Mouse (Mus musculus): ENCODE results near the gene Gstt4. TPM values are rescaled to one million over a fixed set of nuclear protein-coding genes. Genes with fewer than 3 reads are reported as not detected.

Gstt4 gene
- polyA plus RNA-seq (2017; shearing (Covaris generic)) = not detected

DNA sequence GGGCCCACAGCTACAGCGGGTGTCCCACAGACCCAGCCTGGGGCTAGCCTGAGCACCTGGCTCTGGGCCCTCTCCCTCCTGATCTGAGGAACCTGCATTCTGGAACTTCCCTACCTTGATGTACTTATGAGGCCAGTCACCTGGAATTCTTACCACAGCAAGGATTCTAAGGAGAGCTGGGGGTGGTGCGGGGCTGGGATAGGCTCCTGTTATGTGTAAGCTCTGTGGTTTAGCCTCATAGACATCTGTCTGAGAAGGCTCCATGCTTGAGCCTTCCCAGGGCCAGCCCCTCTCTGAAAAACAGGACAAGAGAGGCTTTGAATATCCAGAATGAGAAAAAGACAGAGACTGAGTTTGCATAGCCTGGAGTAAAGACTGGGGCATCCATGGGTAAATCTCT, at the start of gene Gstt4:
Gene Gstt4 (minus strand): TSS at position 101 of the 400 bp plus-strand sequence.

DNA sequence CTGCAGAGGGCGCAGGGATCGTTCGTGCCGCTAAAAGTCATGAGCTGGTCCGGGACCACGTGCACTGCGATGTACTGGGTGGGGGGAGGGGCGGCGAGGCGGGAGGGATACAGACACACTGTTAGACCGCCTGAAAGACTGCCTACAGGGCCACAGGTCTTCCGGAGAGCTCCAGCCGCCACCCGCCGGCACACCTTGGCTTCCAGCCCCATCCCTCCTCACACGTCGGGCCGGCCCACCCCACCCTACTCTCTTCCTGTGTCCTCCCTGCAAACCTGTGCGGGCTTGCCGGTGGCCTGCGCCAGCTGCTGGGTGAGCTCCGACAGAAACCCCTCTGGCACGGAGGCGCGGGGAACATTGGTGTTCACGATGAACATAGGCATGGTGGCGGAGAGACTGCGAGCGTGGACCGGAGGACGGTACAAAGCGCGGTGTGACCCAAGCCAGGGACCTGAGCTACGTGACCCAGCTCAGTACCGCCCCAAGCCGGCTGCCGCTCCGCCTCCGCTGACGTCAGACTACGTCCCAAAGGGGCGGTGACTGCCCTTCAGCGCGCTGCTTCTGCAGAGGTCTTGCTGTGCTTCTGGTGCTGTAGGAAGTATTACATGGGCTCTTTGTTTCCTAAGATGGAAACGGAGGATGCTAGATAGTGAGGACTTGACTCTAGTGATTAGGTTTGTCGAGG, 37.6 kb upstream of the Gstt4 start, which contains the start of gene Mif:
Gene Mif (minus strand): TSS at position 455 of the 685 bp plus-strand sequence.

DNA sequence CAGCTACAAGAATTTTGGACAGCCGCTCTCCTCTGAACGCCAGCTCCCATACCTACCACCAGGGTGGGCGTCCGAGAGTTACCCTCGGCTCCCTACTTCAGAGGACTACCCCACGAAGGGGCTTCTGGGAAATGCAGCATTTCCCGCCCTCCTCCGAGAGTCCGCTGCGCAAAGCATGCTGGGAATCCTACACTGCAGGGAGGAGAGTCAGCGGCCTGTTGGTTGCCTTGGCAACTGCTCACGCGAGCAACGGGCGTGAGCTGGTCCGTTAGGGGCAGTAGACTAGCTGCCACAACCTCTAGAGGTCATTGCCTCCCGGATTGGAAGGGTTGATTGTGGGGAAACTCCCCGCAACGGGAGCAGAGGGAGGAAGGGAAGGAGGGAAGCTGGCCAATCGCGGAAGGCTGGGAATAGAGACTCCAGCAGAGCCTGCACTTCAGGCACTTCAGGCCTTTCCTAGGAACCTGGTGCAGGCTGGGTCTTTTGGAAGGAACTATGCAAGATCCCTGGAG, 15.0 kb upstream of the Gstt4 start, which contains the start of gene Gstt2:
Gene Gstt2 (minus strand): TSS at position 177 of the 512 bp plus-strand sequence.

DNA sequence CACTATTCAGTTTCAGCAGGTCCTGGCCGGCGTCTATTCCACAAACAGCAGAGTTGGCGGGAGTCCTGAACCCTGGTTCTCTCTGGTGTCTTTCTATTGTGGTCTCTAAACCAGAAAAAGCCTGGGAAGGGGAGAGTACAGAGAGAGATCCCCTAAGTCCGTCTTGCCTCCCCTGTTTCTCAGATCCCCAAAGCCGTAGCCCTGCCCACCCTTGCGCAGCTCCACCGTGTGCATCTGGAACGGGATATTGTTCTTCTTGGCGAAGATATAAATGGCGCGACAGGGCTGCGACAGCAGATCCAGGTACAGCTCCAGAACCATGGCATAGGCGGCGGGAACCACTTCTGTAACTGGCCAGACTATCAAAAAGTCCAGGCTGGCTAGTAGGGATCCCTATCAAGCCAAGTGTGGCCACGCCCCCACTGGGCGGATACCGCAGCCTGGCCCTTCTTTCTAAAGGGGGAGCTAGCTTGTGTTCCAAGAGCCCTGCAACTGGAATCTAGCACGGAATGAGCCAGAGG, 24.1 kb downstream of the Gstt4 start, which contains the start of gene Gstt1:
Gene Gstt1 (minus strand): TSS at position 409 of the 521 bp plus-strand sequence.

DNA sequence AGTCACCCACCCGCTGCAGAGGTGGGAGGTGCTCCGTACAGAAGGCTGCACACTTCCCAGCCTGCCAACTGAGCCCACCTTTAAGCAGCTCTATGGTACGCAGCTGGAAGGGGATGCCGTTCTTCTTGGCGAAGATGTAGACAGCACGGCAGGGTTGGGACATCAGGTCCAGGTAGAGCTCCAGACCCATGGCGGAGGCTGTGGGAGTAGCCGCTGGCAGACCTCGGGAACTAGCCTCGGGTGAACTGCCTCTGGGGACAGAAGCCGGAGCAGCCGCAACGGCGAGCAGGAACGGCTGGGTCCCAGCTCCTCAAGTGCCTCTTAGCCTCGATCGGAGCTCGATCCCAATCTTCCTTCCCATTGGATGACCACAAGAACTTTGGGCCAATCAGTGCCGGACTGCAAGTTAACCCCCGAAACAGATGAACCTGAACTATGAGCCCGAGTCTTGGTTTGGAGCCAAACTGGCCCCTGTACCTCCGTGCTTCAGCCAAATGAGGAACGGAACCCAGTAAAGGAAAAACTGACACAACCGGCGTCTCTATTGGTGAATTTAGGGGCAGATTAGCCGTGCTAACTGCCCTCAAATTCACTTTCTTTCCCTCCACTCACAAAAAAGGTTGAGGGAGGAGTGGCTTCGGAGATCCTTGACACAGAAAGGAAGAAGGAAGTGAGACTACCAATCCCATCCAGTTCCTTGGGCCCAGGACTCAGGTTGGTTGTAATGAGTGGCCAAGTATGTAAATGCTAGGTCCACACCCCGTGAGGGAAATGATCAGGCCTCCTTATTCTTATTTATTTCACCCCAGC, 41.4 kb downstream of the Gstt4 start, which contains the start of the genes Gm20441 and Gstt3:
Gene Gm20441 (minus strand): TSS at position 186 of the 810 bp plus-strand sequence.
Gene Gstt3 (minus strand): TSS at position 646 of the 810 bp plus-strand sequence.

DNA sequence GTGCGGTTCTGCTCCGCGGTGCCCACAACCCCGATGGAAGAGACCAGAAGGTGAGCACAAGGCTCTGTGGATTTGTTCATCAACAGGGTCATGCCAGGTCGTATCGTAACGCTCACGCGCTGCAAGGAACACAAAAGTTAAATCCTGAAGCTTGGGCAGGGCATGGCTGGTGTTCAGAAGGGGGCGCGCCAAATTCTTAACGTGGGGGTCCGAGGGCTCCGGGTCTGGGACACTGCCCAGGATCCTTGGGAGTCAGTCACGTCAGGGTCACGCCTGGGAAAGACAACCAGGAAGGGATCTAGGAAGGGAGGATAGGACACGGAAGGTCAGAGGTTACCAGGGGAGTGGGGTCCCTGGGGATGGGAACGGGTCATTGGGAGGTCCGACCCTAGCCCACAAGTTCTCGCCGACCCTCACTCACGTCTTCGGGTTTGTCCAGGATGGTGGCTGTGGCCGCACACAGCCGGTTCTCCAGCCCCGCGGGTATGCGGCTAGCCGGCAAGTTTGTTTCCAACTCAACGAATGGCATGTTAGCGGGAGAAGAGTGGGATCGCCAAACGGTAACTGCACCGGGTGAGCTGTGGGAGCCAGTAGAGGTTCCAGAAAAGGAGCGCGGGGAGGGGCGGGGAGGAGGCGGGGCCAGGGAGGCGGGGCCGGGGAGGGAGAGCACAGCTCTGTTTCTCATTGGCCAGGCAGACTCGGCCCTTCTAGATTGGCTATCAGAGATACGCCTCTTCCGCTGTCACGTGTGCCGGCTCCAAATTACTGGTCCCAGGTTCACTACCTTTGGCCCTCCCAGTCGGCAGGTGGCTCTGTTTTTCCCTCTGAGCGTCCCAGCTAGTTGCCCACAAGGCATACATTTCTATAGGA, 49.3 kb downstream of the Gstt4 start, which contains the start of gene Ddt:
Gene Ddt (minus strand): TSS at position 620 of the 870 bp plus-strand sequence.

Other genes starting within 250 kb of the Gstt4 start
- 1 to 10 TPM in 1 of 2 experiments, under 1 TPM in 1; 0.29 to 9.0 TPM for gene Ggt5, start 233.2 kb downstream of the Gstt4 start, polyA plus RNA-seq (2017; shearing (Covaris generic))
- gene Susd2, start 178.5 kb downstream of the Gstt4 start, polyA plus RNA-seq (2017; shearing (Covaris generic)) = 10 to 100 TPM in 1 of 2 experiments, 1 to 10 TPM in 1; 8.5 to 14.4 TPM
- 10 to 100 TPM; 33.3 to 46.4 TPM for gene Cabin1, start 58.2 kb downstream of the Gstt4 start, polyA plus RNA-seq (2017; shearing (Covaris generic))
- 10 to 100 TPM; 66.1 to 82.0 TPM for gene Ddt, start 49.1 kb downstream of the Gstt4 start, polyA plus RNA-seq (2017; shearing (Covaris generic))
- gene Gm20441, start 41.6 kb downstream of the Gstt4 start, polyA plus RNA-seq (2017; shearing (Covaris generic)) = not detected
- gene Gstt3, start 41.1 kb downstream of the Gstt4 start, polyA plus RNA-seq (2017; shearing (Covaris generic)) = 1 to 10 TPM; 2.9 to 7.2 TPM
- gene Gstt1, start 24.0 kb downstream of the Gstt4 start, polyA plus RNA-seq (2017; shearing (Covaris generic)) = 1 to 10 TPM in 1 of 2 experiments, under 1 TPM in 1; 0.25 to 1.1 TPM
- gene Gstt2, start 14.9 kb upstream of the Gstt4 start, polyA plus RNA-seq (2017; shearing (Covaris generic)) = 10 to 100 TPM; 58.4 to 77.2 TPM
- gene Mif, start 37.7 kb upstream of the Gstt4 start, polyA plus RNA-seq (2017; shearing (Covaris generic)) = 100 to 1,000 TPM; 507 to 833 TPM
- 1 to 10 TPM; 2.0 to 6.9 TPM for gene Derl3, start 70.9 kb upstream of the Gstt4 start, polyA plus RNA-seq (2017; shearing (Covaris generic))
- 100 to 1,000 TPM in 1 of 2 experiments, 10 to 100 TPM in 1; 96.0 to 119 TPM for gene Smarcb1, start 99.1 kb upstream of the Gstt4 start, polyA plus RNA-seq (2017; shearing (Covaris generic))
- 100 to 1,000 TPM in 1 of 2 experiments, 10 to 100 TPM in 1; 95.9 to 159 TPM for gene Chchd10, start 110.6 kb upstream of the Gstt4 start, polyA plus RNA-seq (2017; shearing (Covaris generic))
- 10 to 100 TPM in 1 of 2 experiments, 1 to 10 TPM in 1; 6.7 to 10.7 TPM for gene Mmp11, start 114.0 kb upstream of the Gstt4 start, polyA plus RNA-seq (2017; shearing (Covaris generic))
- gene Gm867, start 118.1 kb upstream of the Gstt4 start, polyA plus RNA-seq (2017; shearing (Covaris generic)) = not detected
- gene Vpreb3, start 120.5 kb upstream of the Gstt4 start, polyA plus RNA-seq (2017; shearing (Covaris generic)) = 1 to 10 TPM; 1.1 to 1.7 TPM
- gene Gm5134, start 132.0 kb upstream of the Gstt4 start, polyA plus RNA-seq (2017; shearing (Covaris generic)) = 1 to 10 TPM in 1 of 2 experiments, under 1 TPM in 1; 0.65 to 1.2 TPM
- 10 to 100 TPM; 27.9 to 36.3 TPM for gene Zfp280b, start 210.1 kb upstream of the Gstt4 start, polyA plus RNA-seq (2017; shearing (Covaris generic))

All from activated CD4-positive, CD25-positive, alpha-beta regulatory T cell (primary cell).